Mouse (Mus musculus): ENCODE results near the gene Olfr676. TPM values are rescaled to one million over a fixed set of nuclear protein-coding genes. Genes with fewer than 3 reads are reported as not detected.
"Not testable (repeated sequence)": the region's sequence is repeated elsewhere in the genome, so short reads cannot be mapped to it uniquely, and the experiment has no call there.

Gene Olfr676
- polyA plus RNA-seq (2015; fragmentation: Nextera tagmentation; extraction: Ambion mirVana): not detected in 2 replicates

- Histone ChIP-seq H3K4me1 (ENCODE audit: control insufficient read depth, insufficient read depth, low read length) (no peaks in the 10 kb centered on the region), H3K4me2 (ENCODE audit: low read depth, low read length) (no peak within 1 kb of the TSS), H3K9me3 (replicated peaks; ENCODE audit: control insufficient read depth, low read length) (no peaks in the 10 kb centered on the region), H3K9ac (ENCODE audit: low read length) (no peak within 1 kb of the TSS), H3K27me3 (ENCODE audit: control insufficient read depth, insufficient read depth, low read length) (no peaks in the 10 kb centered on the region), H3K4me3 (replicated peaks; ENCODE audit: low read length) (no peak within 1 kb of the TSS), H3K36me3 (ENCODE audit: control insufficient read depth, insufficient read depth, low read length) (no peaks in the 10 kb centered on the region), H3K27ac (ENCODE audit: low read length) (no peak within 1 kb of the TSS)
- ATAC-seq (ENCODE audit: insufficient read depth, low FRiP score): no peak
Measured at GRCm38 (mm10) chr7:105032398-105032797, at the start of gene Olfr676. Gene Olfr676, plus strand, starts transcription at chr7:105032698.

- Histone ChIP-seq H3K4me2 (ENCODE audit: low read depth, low read length) (no peak within 1 kb of the TSS), H3K27me3 (ENCODE audit: control insufficient read depth, insufficient read depth, low read length) (no peaks in the 10 kb centered on the region), H3K4me3 (replicated peaks; ENCODE audit: low read length) (no peak within 1 kb of the TSS), H3K36me3 (ENCODE audit: control insufficient read depth, insufficient read depth, low read length) (no peaks in the 10 kb centered on the region), H3K9ac (ENCODE audit: low read length) (no peak within 1 kb of the TSS), H3K9me3 (replicated peaks; ENCODE audit: control insufficient read depth, low read length) (no peaks in the 10 kb centered on the region), H3K27ac (ENCODE audit: low read length) (no peak within 1 kb of the TSS), H3K4me1 (ENCODE audit: control insufficient read depth, insufficient read depth, low read length) (no peaks in the 10 kb centered on the region)
- ATAC-seq (ENCODE audit: insufficient read depth, low FRiP score): no peak
Measured at GRCm38 (mm10) chr7:105001929-105002328, 30.6 kb upstream of the Olfr676 start, which contains the start of gene Olfr672. Gene Olfr672, minus strand, starts transcription at chr7:105002029.

GRCm38 (mm10) chr7:105022530-105022929 lies 10.0 kb upstream of the Olfr676 start:
- Histone ChIP-seq H3K9me3 (replicated peaks; ENCODE audit: control insufficient read depth, low read length) (no peaks in the 10 kb centered on the region), H3K4me3 (replicated peaks; ENCODE audit: low read length) (no peak overlapping the region), H3K4me1 (ENCODE audit: control insufficient read depth, insufficient read depth, low read length) (no peaks in the 10 kb centered on the region), H3K27me3 (ENCODE audit: control insufficient read depth, insufficient read depth, low read length) (no peaks in the 10 kb centered on the region), H3K36me3 (ENCODE audit: control insufficient read depth, insufficient read depth, low read length) (no peaks in the 10 kb centered on the region), H3K9ac (ENCODE audit: low read length) (no peak overlapping the region), H3K27ac (ENCODE audit: low read length) (no peak overlapping the region), H3K4me2 (ENCODE audit: low read depth, low read length) (no peak overlapping the region)
- WGBS: 81% methylated on average over 1 of the region's 1 CpGs
- no peak for ATAC-seq (ENCODE audit: insufficient read depth, low FRiP score)

- Histone ChIP-seq H3K9ac (ENCODE audit: low read length) (no peak within 1 kb of the TSS), H3K4me3 (replicated peaks; ENCODE audit: low read length) (no peak within 1 kb of the TSS), H3K36me3 (ENCODE audit: control insufficient read depth, insufficient read depth, low read length) (no peaks in the 10 kb centered on the region), H3K9me3 (replicated peaks; ENCODE audit: control insufficient read depth, low read length) (no peaks in the 10 kb centered on the region), H3K4me2 (ENCODE audit: low read depth, low read length) (no peak within 1 kb of the TSS), H3K27me3 (ENCODE audit: control insufficient read depth, insufficient read depth, low read length) (no peaks in the 10 kb centered on the region), H3K4me1 (ENCODE audit: control insufficient read depth, insufficient read depth, low read length) (no peaks in the 10 kb centered on the region), H3K27ac (ENCODE audit: low read length) (no peak within 1 kb of the TSS)
- 59% methylated on average over 1 of the region's 1 CpGs for WGBS
- no peak for ATAC-seq (ENCODE audit: insufficient read depth, low FRiP score)
Measured at GRCm38 (mm10) chr7:105028360-105028759, 4.1 kb upstream of the Olfr676 start, which contains the start of gene Olfr675. Gene Olfr675, minus strand, starts transcription at chr7:105028460.

GRCm38 (mm10) chr7:105033836-105034235 lies 1.3 kb downstream of the Olfr676 start:
- not testable (repeated sequence) for H3K36me3 ChIP-seq (ENCODE audit: control insufficient read depth, insufficient read depth, low read length); H3K27me3 ChIP-seq (ENCODE audit: control insufficient read depth, insufficient read depth, low read length); ATAC-seq (ENCODE audit: insufficient read depth, low FRiP score); H3K4me1 ChIP-seq (ENCODE audit: control insufficient read depth, insufficient read depth, low read length); H3K27ac ChIP-seq (ENCODE audit: low read length); H3K4me2 ChIP-seq (ENCODE audit: low read depth, low read length); H3K4me3 ChIP-seq (replicated peaks; ENCODE audit: low read length); H3K9me3 ChIP-seq (replicated peaks; ENCODE audit: control insufficient read depth, low read length); H3K9ac ChIP-seq (ENCODE audit: low read length)
- WGBS: 43% methylated on average over 5 of the region's 5 CpGs

GRCm38 (mm10) chr7:105058951-105059350 lies 26.5 kb downstream of the Olfr676 start:
- H3K4me2 ChIP-seq (ENCODE audit: low read depth, low read length): no peak overlapping the region
- no peaks in the 10 kb centered on the region for H3K4me1 ChIP-seq (ENCODE audit: control insufficient read depth, insufficient read depth, low read length)
- H3K27ac ChIP-seq (ENCODE audit: low read length): no peak overlapping the region
- H3K36me3 ChIP-seq (ENCODE audit: control insufficient read depth, insufficient read depth, low read length): no peaks in the 10 kb centered on the region
- H3K27me3 ChIP-seq (ENCODE audit: control insufficient read depth, insufficient read depth, low read length): no peaks in the 10 kb centered on the region
- H3K9me3 ChIP-seq (replicated peaks; ENCODE audit: control insufficient read depth, low read length): no peaks in the 10 kb centered on the region
- no peak overlapping the region for H3K9ac ChIP-seq (ENCODE audit: low read length)
- no peak overlapping the region for H3K4me3 ChIP-seq (replicated peaks; ENCODE audit: low read length)
- no peak for ATAC-seq (ENCODE audit: insufficient read depth, low FRiP score)

GRCm38 (mm10) chr7:105064175-105064574 lies 31.7 kb downstream of the Olfr676 start, which contains the start of gene Olfr678:
Gene Olfr678, plus strand, starts transcription at chr7:105064475.
- H3K4me1 ChIP-seq (ENCODE audit: control insufficient read depth, insufficient read depth, low read length): no peaks in the 10 kb centered on the region
- no peak for ATAC-seq (ENCODE audit: insufficient read depth, low FRiP score)
- no peak within 1 kb of the TSS for H3K9ac ChIP-seq (ENCODE audit: low read length)
- H3K9me3 ChIP-seq (replicated peaks; ENCODE audit: control insufficient read depth, low read length): no peaks in the 10 kb centered on the region
- 91% methylated on average over 1 of the region's 1 CpGs for WGBS
- H3K4me3 ChIP-seq (replicated peaks; ENCODE audit: low read length): no peak within 1 kb of the TSS
- H3K27ac ChIP-seq (ENCODE audit: low read length): no peak within 1 kb of the TSS
- no peak within 1 kb of the TSS for H3K4me2 ChIP-seq (ENCODE audit: low read depth, low read length)
- no peaks in the 10 kb centered on the region for H3K36me3 ChIP-seq (ENCODE audit: control insufficient read depth, insufficient read depth, low read length)
- no peaks in the 10 kb centered on the region for H3K27me3 ChIP-seq (ENCODE audit: control insufficient read depth, insufficient read depth, low read length)

GRCm38 (mm10) chr7:105080905-105081304 lies 48.4 kb downstream of the Olfr676 start, which contains the start of gene Olfr679:
Gene Olfr679, plus strand, starts transcription at chr7:105081205.
- H3K4me3 ChIP-seq (replicated peaks; ENCODE audit: low read length): no peak within 1 kb of the TSS
- no peaks in the 10 kb centered on the region for H3K4me1 ChIP-seq (ENCODE audit: control insufficient read depth, insufficient read depth, low read length)
- no peak within 1 kb of the TSS for H3K9ac ChIP-seq (ENCODE audit: low read length)
- no peak for ATAC-seq (ENCODE audit: insufficient read depth, low FRiP score)
- WGBS: 42% methylated on average over 1 of the region's 1 CpGs
- H3K9me3 ChIP-seq (replicated peaks; ENCODE audit: control insufficient read depth, low read length): no peaks in the 10 kb centered on the region
- no peaks in the 10 kb centered on the region for H3K27me3 ChIP-seq (ENCODE audit: control insufficient read depth, insufficient read depth, low read length)
- H3K27ac ChIP-seq (ENCODE audit: low read length): no peak within 1 kb of the TSS
- H3K4me2 ChIP-seq (ENCODE audit: low read depth, low read length): no peak within 1 kb of the TSS
- no peaks in the 10 kb centered on the region for H3K36me3 ChIP-seq (ENCODE audit: control insufficient read depth, insufficient read depth, low read length)

Measured in stomach, embryonic 16.5 days (tissue).